ENCODE assay signal across 8 mouse cellular contexts in genomic region chr8:69790773-69791367, GRCm38 (mm10). TPM values are rescaled to one million over a fixed set of nuclear protein-coding genes. Genes with fewer than 3 reads are reported as not detected.
DNase-seq lines count a peak whose midpoint lies in the region; ATAC-seq lines count a peak whose summit lies in the region.

TSS of gene Atp13a1 (plus strand) at chr8:69791163.
TSS of gene Zfp866 (minus strand) at chr8:69791178.

- H3K4me2 ChIP-seq in hindbrain, embryonic 15.5 days, result peak within 1 kb of the TSS; percentile 82

- DNase-seq in R1 (ENCODE audit: low read depth, low spot score), result peak; percentile 97
- peak; percentile 92 for DNase-seq in cerebellum, postnatal 14 days
- DNase-seq in frontal cortex, postnatal 25 days (ENCODE audit: low spot score in 2 of 2), result peak; percentile 80 to 81
- DNase-seq in left cerebral cortex, adult 11 months (ENCODE audit: low spot score), result peak; percentile 72
- DNase-seq in lung, postnatal 4 days, result peak; percentile 90 to 92
- peak; percentile 84 for DNase-seq in retina, postnatal 7 days (ENCODE audit: low read depth, low spot score)
- peak; percentile 91 for DNase-seq in urinary bladder, postnatal 14 days (ENCODE audit: low spot score)

- under 1% methylated on average over 33 of the region's 38 CpGs for WGBS in hindbrain, embryonic 15.5 days

- no peaks in the 10 kb centered on the region for H3K9me3 ChIP-seq in hindbrain, embryonic 15.5 days

- no peaks in the 10 kb centered on the region for H3K27me3 ChIP-seq in hindbrain, embryonic 15.5 days

- H3K36me3 ChIP-seq in hindbrain, embryonic 15.5 days, result peaks cover 20% of the 10 kb centered on the region

- peak within 1 kb of the TSS; percentile 99 for H3K4me3 ChIP-seq in hindbrain, embryonic 15.5 days

- peaks cover 23% of the 10 kb centered on the region for H3K4me1 ChIP-seq in hindbrain, embryonic 15.5 days (replicated peaks)

- H3K9ac ChIP-seq in hindbrain, embryonic 15.5 days, result peak within 1 kb of the TSS; percentile 92

- H3K27ac ChIP-seq in hindbrain, embryonic 15.5 days (replicated peaks), result peak within 1 kb of the TSS; percentile 78

- peak; percentile 95 for ATAC-seq in hindbrain, embryonic 15.5 days (ENCODE audit: low FRiP score, low read depth)

RNA-seq across cellular contexts. Expression of gene Atp13a1, which starts in this region (rescaled TPM):
- polyA plus RNA-seq in hindbrain, embryonic 15.5 days (2015; fragmentation: Nextera tagmentation; extraction: Ambion mirVana), result 50.1 and 54.6 TPM in 2 replicates

RNA-seq across cellular contexts. Expression of gene Zfp866, which starts in this region (rescaled TPM):
- polyA plus RNA-seq in hindbrain, embryonic 15.5 days (2015; fragmentation: Nextera tagmentation; extraction: Ambion mirVana), result 37.7 and 38.9 TPM in 2 replicates

Comparison
In these comparisons a context has a peak if more than half of its experiments do, and no peak if none do; other contexts are left out.
1. Peak in every context shown above with its lines: DNase-seq, ATAC-seq, H3K4me3 ChIP-seq and H3K27ac ChIP-seq.